Mouse (Mus musculus) layer of hippocampus, postnatal 14 days (tissue): Measurements from ENCODE around the gene Arhgef39. TPM values are rescaled to one million over a fixed set of nuclear protein-coding genes. Genes with fewer than 3 reads are reported as not detected.

Source experiments
- DNase-seq, 2 experiments: peaks; one replicate each; pipeline ENCODE4 v3.0.0; 2021 to 2022; ENCODE audit warnings: low spot score in 2 of 2, mixed read lengths in 1 of 2
- long read RNA-seq, 2 experiments: library from polyadenylated mRNA; stranded (forward); transcript quantifications; one replicate each; pipeline ENCODE4 v2.0.0; 2021
- total RNA-seq, 2 experiments: library from RNA; stranded (reverse); gene quantifications; 2 replicates each; pipeline ENCODE4 v1.2.3; 2021

The Arhgef39 gene
- 1 to 10 TPM in 1 of 2 experiments, under 1 TPM in 1; 0.74 to 1.2 TPM for total RNA-seq
- long read RNA-seq, experiment 1, result 0 reads
- long read RNA-seq, experiment 2, partial matches to known transcripts, result 0 of 1 reads
- long read RNA-seq, experiment 2, other reads (novel, unspliced or antisense), result 0 of 1 reads

DNA sequence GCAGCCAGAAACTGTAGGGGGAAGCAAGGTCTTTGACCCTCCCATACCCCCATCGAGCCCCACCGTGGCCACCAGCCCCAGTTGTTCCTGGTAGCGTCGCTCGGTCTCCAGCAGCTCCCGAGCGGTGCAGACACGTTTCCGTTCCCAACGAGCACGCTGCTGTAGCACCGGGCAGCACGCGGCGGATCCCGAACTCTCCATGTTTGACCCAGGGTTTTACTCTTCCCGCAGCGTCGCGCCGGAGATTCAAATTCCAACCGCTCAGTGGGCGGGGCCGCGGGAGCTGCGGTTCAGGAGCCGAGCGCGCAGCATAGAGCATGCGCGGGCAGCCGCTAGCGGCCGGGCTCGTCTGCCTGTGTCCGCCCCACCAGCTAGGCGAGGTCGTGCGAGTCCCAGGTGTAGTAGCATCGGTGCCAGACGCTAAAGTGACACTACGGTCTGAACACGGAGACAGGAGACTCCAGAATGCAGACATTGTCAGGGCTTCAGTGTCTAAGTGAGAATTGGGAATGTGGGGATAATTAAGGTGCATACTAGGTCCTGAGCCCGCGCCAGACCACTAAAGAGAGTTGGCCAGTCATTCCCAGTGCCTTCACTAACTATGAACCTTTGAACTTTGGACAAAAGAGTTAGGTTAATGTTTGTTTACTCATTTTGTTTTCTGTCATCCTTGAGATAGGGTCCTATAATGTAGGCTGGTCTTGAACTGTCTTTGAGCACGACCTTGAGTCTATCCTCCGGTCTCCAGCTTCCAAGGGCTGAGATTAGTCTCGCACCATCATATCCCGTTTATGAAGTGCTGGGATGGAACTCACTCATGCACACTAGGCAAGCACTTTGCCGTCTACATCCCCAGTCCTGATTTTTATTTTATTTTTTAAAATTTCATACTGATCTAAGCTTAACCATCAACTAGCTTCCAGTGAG, at the start of gene Arhgef39:
TSS of gene Arhgef39 (minus strand) at position 289 of the 927 bp plus-strand sequence.
- peak; percentile 56 to 64 for DNase-seq

DNA sequence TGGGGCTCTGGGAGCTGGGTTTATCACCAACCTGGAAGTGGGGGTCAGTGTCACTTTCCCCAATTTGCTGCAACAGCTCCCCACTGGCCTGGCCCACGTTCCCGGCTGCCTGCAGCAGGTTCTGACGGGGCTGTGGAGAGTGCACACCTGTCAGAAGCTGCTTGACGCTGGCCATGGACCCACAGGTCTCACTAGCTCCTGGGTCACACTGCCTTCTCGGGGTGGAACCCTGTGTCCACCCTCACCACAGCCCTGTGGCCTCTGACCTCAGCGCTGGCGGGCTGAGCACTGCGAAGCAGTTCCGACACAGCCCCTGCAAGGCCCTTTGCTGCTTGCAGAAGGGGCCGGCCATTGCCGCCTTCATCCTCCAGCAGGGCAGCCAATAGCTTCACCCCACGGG, 49.6 kb upstream of the Arhgef39 start:
- DNase-seq, result no peak

DNA sequence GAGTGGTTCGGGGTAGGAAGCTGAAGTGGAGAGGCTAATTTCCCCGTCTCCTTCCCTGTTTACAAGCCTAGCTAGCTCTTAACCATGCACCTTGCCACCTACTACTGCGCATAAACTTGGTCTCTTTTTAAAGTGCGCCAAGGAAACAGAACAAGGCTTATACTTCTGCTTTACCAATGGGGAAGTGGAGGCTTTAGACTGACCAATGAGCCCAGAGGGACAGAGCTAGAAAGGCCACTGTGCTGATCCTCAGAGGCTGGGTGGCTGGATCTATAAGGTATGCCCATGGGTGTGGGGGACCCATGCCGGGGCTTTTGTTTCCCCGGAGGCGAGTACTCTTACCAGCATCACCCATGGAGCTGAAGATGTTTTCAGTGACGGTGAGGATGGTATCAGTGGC, 47.7 kb upstream of the Arhgef39 start:
- DNase-seq, result no peak

DNA sequence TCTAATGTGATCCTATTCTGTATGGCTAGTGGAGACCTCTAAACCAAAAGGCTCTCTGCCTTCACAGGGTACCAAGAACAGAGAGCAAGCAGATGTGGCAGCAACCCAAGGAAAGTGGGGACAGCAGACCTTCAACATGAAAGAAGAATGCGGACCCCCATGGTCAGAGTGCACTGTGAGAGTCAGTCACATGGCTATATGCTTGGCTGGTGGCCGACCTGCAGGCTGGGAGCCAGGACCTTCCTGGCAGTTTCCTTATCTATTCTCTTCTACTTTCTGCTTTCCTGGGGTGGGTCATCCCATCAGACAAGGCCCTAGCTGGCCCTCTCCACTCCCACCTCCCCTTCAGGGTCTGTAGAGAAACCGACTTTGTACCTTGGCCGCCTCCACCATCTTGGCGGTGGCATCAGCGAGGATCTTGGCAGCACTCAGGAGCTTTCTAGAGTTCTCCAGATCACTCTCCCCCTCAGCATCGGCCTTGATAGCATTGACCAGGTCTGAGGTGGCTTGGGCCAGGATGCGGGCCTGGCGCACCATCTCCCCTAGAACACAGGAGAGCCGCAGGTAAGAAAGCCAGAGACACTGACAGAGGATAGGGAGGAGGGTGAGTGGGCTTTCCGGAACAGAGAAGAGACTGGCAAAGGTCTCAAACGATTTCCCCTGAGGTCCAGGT, 47.0 kb upstream of the Arhgef39 start:
- no peak for DNase-seq

DNA sequence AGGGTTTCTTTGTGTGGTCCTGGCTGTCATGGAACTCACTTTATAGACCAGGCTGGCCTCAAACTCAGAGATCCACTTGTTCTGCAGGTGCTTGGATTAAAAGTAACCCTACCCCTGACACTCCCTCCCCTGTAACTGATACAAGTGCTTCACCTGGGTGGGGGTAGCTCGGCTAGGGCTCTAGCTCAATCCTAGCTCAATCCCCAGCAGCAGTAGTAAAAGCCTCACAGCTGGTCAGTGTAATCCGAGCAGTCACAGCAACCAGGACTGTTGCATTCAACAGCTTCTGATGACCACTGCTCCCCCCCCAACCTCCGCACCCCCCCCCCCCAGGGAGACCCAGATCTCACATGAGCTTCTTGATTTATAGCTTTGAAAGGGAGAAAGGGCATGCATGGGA, 42.5 kb upstream of the Arhgef39 start:
- DNase-seq, result no peak

DNA sequence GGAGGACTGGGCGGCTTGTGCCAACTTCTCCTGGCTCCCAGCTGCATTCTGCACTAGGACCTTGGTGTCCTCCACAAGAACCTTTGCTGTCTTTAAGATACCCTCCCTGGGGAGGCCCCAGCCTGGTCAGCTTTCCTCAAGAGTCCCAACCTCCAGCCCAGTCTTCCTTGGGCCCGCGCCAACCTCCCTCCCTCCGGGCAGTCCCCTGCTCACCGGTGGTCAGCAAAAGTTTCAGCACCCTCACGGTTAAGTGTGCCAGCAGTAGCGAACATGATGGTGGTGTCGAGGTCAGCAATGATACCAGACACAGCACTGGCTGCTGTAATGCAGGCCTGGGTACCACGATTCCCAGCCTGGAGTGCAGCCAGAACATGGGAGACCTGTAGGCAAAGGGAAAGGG, 36.5 kb upstream of the Arhgef39 start:
- no peak for DNase-seq

DNA sequence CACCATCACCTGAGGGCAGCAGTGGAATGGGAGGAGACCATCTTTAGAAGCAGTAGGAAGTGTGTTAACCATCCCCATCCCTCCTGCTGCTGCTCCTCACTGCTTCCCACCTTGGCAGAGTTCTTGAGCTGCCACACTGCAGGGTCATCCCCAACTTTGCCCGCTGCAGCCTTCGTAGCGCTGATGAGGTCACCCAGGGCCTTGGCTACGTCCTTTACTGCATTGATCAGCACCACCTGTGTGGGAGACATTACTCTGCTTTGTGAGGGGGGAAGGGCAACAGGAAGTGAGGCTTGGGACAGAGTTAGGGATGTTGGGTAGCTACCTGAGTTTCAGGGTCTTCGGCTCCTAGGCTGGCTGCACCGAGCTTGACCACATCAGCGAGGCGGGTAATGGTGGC, 36.1 kb upstream of the Arhgef39 start:
- no peak for DNase-seq

DNA sequence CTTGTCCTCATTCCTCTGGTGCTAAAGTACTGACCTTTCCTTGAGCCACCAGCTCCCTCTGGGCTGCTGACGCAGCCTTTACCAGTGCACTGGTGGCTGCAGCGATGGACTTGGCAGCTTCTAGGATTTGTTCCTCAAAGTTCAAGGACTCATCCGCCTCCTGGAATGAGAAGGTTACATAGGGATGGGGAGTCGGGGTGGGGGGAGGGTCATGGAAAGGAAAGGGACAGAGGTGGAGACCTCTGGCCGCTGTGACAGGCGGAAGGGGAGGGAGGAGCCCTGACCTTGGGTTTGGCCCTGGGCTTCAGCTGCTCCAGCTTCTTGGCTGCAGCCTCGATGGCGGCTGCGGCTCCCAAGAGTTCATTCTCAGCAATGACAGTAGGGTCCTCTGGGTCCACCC, 33.8 kb upstream of the Arhgef39 start:
- no peak for DNase-seq

DNA sequence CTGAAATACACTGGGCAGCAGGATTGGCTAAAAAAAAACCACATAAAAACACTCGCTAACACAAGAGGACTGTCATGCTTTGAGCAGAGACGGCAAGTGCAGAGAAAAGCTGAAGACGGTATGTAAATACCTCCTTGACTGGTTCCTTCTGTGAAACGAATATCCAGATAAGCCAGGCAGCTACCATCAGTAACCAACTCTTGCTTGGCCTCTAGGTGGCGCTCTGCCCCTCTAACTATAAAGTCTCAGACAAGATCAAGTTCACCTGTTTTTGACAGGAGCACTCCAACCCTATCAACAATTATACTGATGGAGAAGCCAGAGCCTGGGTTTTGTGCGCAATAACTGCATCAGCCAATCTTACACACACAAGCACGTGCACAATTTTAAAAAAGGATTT, 31.1 kb upstream of the Arhgef39 start:
- DNase-seq, result peak; percentile 54 to 65

DNA sequence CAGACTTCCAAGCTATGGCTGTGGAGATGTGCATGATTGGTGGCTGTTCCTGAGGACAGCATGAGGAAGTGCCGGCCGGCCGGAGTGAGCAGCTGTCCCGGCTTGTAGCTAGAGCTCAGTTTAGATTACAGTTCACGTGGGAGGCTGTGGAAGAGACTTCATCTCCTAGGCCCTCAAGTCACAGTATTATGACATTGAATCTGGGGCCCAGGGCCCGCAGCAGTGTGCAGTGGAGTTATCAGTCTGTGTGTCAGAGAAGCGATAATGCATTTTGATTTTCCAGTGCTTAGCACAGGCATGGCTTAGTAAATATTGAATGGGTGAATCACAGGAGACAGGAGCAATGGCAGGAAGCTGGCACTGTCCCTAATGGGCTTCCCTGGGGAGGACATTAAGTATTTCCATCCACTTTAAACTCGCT, 30.6 kb upstream of the Arhgef39 start:
- DNase-seq, result no peak

DNA sequence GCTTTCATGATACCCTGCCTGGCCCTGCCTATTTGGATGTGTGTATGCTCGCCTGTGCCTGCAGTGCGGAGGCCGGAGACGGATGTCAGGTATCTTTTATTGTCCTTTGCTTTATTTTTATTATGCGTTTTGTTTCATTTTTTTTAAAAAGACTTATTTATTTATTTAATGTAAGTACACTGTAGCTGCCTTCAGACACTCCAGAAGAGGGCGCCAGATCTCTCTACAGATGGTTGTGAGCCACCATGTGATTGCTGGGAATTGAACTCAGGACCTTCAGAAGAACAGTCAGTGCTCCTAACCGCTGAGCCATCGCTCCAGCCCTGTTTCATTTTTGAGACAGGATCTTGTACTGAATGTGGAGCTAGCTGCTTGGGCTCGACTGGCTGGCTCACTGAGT, 29.0 kb upstream of the Arhgef39 start:
- no peak for DNase-seq

DNA sequence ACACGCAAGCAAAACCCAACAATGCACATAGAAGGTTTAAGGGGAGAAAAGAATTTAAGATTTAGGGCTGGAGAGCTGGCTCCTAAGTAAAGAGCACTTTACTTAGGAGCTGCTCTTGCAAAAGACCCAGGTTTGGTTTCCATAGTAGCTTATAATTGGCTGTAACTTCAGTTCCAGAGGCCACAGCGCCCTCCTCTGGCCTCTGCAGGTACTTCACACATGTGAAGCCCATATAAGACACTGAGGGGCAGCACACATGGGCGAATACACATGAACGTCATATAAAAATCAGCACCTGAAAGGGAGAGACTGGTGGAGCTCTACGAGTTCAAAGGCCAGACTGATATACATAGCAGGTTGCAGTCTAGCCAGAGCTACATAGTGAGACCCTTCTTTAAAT, 28.4 kb upstream of the Arhgef39 start:
- DNase-seq, result no peak

DNA sequence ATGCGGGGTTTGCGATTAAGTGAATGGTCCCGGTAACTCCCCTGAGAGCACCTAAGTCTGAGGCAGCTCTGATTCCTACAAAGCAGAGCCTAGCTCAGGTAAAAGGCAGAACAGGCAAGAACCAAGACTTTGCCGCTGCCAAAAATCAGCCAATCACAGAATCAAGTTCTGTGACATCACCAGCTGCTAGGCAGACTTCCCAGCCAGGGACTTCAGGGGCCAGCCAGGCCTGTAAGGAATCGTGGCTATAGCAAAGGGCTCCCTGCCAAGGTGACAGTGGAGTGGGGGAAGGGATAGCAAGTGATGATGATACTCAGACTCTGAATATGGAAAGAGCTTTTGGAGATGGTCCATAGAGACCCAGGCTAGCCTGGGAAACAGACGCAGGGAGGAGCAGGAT, 20.5 kb upstream of the Arhgef39 start:
- DNase-seq, result peak; percentile 86 to 90

DNA sequence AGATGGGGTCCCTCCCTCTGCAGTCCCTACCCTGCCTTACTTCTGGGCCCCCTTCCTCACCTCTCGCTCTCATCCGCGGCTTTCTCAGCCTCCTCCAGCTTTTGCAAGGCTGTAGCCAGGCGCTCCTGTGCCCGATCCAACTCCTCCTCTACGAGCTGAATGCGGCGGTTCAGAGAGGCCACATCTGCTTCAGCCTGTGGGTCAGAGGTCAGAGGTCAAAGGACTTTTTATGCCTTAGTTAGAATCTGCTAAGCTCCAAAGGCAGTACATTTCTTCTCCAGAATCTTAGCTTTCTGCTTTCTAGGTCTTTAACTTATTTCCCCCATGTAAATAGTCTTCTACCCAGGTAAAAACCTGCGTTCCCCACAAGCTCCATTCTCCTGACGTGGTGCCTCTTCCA, 20.1 kb upstream of the Arhgef39 start:
- DNase-seq, result no peak

DNA sequence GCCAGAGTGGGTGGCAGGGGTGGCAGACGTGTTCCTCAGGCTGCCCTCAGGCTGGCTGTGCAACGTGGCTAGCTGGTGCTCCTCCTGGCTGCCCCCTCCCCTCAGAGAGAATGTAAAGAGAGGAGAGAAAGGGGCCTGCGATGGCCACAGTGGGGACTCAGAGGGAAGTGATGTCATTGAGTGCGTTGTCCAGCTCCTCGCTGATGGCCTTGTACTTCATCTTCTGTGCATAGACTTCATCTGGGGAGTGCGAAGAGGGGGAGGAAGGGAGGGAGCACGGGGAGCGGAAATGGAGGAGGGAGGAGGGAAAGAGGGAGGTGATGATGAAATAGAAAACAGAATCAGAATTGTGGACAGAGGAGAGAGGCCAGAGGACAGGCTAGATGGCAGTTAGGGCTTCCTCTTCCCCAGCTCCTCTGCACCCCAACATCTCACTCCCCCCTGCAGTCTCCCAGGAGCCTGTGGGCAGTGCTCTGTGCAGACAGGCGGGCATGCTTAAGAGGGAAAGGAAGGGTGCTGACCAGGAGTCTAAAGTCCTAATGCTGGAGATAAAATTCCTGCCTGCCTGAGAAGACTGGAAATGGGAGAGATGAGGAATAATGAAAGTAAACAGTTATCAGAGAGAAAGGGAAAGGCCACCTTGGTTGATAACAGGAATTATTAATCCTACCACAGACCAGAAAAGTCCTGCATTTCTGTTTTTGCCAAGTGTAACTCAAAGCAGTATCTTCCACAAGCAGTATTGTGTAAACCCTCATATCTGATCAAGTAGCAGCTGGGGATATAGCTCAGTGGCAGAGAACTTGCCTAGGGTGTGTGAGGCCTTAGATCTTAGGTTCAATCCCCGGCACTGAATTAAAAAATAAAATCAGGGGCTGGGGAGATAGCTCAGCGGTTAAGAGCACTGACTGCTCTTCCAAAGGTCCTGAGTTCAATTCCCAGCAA, 16.5 kb upstream of the Arhgef39 start:
- DNase-seq, result no peak

DNA sequence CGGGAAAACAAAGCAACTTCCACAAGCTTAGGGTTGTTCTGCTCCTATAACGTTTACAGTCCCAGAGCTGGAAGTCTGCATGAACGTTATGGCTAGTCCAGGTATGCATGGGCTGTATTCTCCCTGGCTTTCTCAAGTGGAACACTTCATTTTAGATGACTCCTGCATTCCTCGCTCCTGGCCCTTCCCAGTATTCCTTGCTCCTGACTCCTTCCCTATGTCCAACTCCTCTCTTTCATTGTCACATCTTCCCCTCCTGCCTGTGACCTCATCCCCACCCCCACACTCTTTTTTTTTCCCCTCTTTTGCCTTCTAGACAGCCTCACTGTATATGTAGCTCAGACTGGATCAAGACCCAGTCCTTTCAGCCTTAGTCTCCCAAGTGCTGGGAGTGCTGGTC, 14.3 kb upstream of the Arhgef39 start:
- DNase-seq, result no peak

DNA sequence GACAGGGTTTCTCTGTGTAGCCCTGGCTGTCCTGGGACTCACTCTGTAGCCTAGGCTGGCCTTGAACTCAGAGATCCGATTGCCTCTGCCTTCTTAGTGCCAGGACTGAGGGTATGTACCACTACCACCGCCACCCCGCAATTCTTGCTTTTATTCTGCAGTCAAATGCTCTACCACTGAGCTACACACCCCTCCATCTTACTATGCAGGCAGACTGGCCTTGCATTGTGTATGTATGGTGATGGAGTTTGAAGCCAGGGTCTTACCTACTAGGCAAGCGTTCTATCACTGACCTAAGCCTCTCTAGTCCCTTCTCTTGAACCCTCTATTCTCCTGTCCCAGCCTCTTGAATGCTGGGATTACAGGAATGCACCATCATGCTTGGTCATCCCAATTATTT, 13.8 kb upstream of the Arhgef39 start:
- DNase-seq, result no peak

DNA sequence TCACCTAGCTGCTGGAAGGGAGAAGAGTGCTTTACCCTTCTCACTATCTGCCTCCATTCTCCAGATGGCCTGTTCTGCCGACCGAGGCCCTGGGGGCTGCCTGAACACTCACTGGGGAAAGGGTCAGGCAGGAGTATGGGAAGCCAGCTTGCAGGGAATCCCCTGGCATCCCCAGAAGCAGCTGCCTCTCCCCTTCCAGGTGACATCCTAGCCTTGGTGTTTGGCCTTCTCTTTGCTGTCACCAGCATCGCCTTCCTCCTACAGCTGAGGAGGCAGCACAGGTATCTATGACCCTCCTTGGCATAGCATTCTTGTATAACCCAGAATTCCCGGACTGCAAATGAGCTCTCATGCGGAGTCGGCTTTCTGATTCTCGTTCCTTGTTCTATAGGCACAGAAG, 13.2 kb upstream of the Arhgef39 start:
- no peak for DNase-seq

DNA sequence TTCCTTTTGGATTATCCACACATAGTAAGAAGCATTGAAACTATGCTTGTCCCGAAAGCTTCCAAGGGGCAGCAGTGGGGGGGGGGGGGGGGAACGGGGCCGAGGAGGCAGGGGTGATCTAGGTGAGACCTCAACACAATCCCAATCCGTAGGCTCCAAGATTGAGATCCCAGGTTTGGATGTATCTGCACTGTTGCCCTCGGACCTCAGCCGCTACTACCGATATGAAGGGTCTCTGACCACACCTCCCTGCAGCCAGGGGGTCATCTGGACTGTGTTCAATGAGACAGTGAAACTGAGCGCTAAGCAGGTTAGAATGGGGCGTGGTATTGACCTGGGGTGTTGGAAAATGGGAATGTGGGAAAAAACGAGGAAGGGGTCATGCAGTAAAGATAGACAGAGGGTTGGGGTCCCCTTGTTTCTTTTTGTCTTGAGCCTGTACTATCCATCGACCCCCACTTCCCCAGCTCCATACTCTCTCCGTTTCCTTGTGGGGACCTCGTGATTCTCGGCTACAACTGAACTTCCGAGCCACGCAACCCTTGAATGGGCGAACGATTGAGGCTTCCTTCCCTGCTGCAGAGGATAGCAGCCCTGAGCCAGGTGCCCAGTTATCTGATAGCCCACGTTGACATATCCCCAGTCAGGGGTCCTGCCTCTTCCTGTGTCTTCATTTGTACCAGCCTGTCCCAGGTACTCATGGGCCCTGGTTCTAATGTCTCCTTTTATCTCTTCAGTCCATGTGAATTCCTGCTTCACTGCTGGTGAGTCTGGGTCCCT, 12.4 kb upstream of the Arhgef39 start:
- no peak for DNase-seq

DNA sequence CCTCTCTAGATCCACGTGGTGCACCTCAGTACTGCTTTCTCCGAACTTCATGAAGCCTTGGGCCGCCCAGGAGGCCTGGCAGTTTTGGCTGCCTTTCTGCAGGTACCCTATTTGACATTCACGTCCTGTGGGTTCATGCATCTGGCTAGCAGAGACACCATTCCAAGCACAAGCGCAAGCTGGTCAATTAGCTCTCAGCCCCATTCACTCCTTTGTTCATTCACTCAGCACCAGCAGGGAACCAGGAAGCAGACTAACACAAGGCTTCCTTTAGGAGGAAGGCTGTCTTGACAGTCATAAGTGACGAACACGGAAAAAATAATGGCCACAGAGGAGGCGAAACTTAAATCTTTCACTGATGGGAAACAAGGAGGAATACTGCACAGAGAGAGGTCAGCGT, 9.6 kb upstream of the Arhgef39 start:
- no peak for DNase-seq

DNA sequence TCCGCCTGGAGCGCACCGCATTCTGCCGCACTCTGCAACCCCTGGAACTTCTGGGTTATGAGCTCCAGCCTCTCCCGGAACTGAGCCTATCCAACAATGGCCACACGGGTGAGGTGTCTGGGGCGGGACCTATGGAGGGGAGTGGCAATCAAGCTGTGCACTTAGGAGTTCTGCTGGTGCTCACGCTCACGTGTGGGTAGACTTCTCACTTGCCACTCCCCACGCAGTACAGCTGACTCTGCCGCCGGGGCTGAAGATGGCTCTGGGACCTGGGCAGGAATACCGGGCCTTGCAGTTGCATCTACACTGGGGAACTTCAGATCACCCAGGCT, 9.1 kb upstream of the Arhgef39 start:
- no peak for DNase-seq
